Mouse (Mus musculus) embryo, embryonic 10.5 days (tissue): ENCODE measurements around the gene Emc3.

Source experiments
- DNase-seq: peaks from one replicate; pipeline ENCODE4 v3.0.0-alpha.2; 2015; ENCODE audit warnings: low spot score

Gene Emc3

GRCm38 (mm10) chr6:113495071-113495675 lies 36.3 kb downstream of the Emc3 start:
- no peak for DNase-seq

- peak; percentile 79 for DNase-seq
These were observed 37.1 kb downstream of the Emc3 start for GRCm38 (mm10) chr6:113494258-113494788.

- DNase-seq = no peak
These were observed 39.2 kb downstream of the Emc3 start for GRCm38 (mm10) chr6:113492101-113492864.

- no peak for DNase-seq
These were observed 42.0 kb downstream of the Emc3 start for GRCm38 (mm10) chr6:113489410-113489809.

GRCm38 (mm10) chr6:113487125-113487576 lies 44.3 kb downstream of the Emc3 start:
- peak; percentile 69 for DNase-seq

GRCm38 (mm10) chr6:113483729-113484128 lies 47.7 kb downstream of the Emc3 start:
- DNase-seq = peak; percentile 61

- peak; percentile 97 for DNase-seq
These were observed 48.3 kb downstream of the Emc3 start, which contains the start of gene Creld1 for GRCm38 (mm10) chr6:113483100-113483615. Gene Creld1, plus strand, starts transcription at chr6:113483297.

GRCm38 (mm10) chr6:113482477-113483099 lies 48.9 kb downstream of the Emc3 start:
- DNase-seq = peak; percentile 31

GRCm38 (mm10) chr6:113480555-113481373 lies 50.7 kb downstream of the Emc3 start:
- no peak for DNase-seq

GRCm38 (mm10) chr6:113478906-113479305 lies 52.5 kb downstream of the Emc3 start:
- DNase-seq = no peak

GRCm38 (mm10) chr6:113477353-113477752 lies 54.1 kb downstream of the Emc3 start:
- DNase-seq = no peak

- DNase-seq = no peak
These were observed 57.7 kb downstream of the Emc3 start for GRCm38 (mm10) chr6:113473715-113474114.

- DNase-seq = no peak
These were observed 58.2 kb downstream of the Emc3 start for GRCm38 (mm10) chr6:113473246-113473645.

GRCm38 (mm10) chr6:113472061-113472460 lies 59.4 kb downstream of the Emc3 start:
- no peak for DNase-seq

- DNase-seq = peak; percentile 39
These were observed 60.0 kb downstream of the Emc3 start, which contains the start of gene Il17rc for GRCm38 (mm10) chr6:113471297-113471936. Gene Il17rc, plus strand, starts transcription at chr6:113471427.

GRCm38 (mm10) chr6:113469432-113469831 lies 62.0 kb downstream of the Emc3 start:
- DNase-seq = peak; percentile 84

GRCm38 (mm10) chr6:113469021-113469420 lies 62.4 kb downstream of the Emc3 start:
- DNase-seq = peak; percentile 89

GRCm38 (mm10) chr6:113468512-113468911 lies 62.9 kb downstream of the Emc3 start:
- no peak for DNase-seq

GRCm38 (mm10) chr6:113465602-113466001 lies 65.8 kb downstream of the Emc3 start:
- DNase-seq = no peak
